Mouse (Mus musculus) midbrain, embryonic 14.5 days (tissue): Measurements from ENCODE around the gene Mfsd2a. TPM values are rescaled to one million over a fixed set of nuclear protein-coding genes. Genes with fewer than 3 reads are reported as not detected.

ENCODE experiments used
- polyA plus RNA-seq: library from polyadenylated mRNA; unstranded; fragments of >200 nt; fragmentation: Nextera tagmentation; extraction: Ambion mirVana; gene quantifications from 2 replicates; pipeline ENCODE4 v1.2.1, GENCODE M21; 2014

The Mfsd2a gene
- polyA plus RNA-seq, 1 experiment from 2014 or later, result 33.4 TPM

Other genes starting within 250 kb of the Mfsd2a start
- 66.1 and 74.7 TPM in 2 replicates for gene Ppt1, start 124.9 kb downstream of the Mfsd2a start, polyA plus RNA-seq
- gene Cap1, start 75.1 kb downstream of the Mfsd2a start, polyA plus RNA-seq, result 52.2 and 72.8 TPM in 2 replicates
- gene Mycl, start 34.5 kb upstream of the Mfsd2a start, polyA plus RNA-seq, result 87.7 and 112 TPM in 2 replicates
- gene Trit1, start 55.4 kb upstream of the Mfsd2a start, polyA plus RNA-seq, result 27.0 and 29.1 TPM in 2 replicates
- 0.08 and 0.25 TPM in 2 replicates for gene Bmp8b, start 144.0 kb upstream of the Mfsd2a start, polyA plus RNA-seq
- gene Oxct2b, start 155.1 kb upstream of the Mfsd2a start, polyA plus RNA-seq, result 0.30 and 0.55 TPM in 2 replicates
- gene Ppie, start 178.8 kb upstream of the Mfsd2a start, polyA plus RNA-seq, result 61.7 and 65.7 TPM in 2 replicates
- gene Hpcal4, start 222.0 kb upstream of the Mfsd2a start, polyA plus RNA-seq, result 35.4 and 43.3 TPM in 2 replicates
- gene Nt5c1a, start 240.3 kb upstream of the Mfsd2a start, polyA plus RNA-seq, result not detected in 2 replicates